Mouse (Mus musculus): ENCODE data around the gene Tlcd2. TPM values are rescaled to one million over a fixed set of nuclear protein-coding genes. Genes with fewer than 3 reads are reported as not detected.
A peak's percentile ranks its signal among the peaks of the same experiment; 100 is the strongest.

Gene Tlcd2
- polyA plus RNA-seq, 1 experiment from 2014 or later = 4.5 TPM

GRCm38 (mm10) chr11:75424033-75424432 is 37.5 kb upstream of the Tlcd2 start:
- no peak overlapping the region for H3K4me2 ChIP-seq (replicated peaks)
- no peak overlapping the region for H3K9ac ChIP-seq
- H3K4me1 ChIP-seq (replicated peaks; ENCODE audit: control insufficient read depth, insufficient read depth, low read length) = no peaks in the 10 kb centered on the region
- no peak overlapping the region for H3K4me3 ChIP-seq (replicated peaks; ENCODE audit: low read length)
- DNase-seq (ENCODE audit: low spot score) = no peak
- H3K36me3 ChIP-seq (replicated peaks; ENCODE audit: control insufficient read depth, insufficient read depth) = no peaks in the 10 kb centered on the region
- ATAC-seq (ENCODE audit: low FRiP score) = no peak
- no peaks in the 10 kb centered on the region for H3K9me3 ChIP-seq (ENCODE audit: control insufficient read depth, low read length)
- H3K27ac ChIP-seq = no peak overlapping the region
- no peaks in the 10 kb centered on the region for H3K27me3 ChIP-seq (ENCODE audit: control insufficient read depth, insufficient read depth, low read length)
- WGBS = 94% methylated on average over 9 of the region's 9 CpGs

DNA sequence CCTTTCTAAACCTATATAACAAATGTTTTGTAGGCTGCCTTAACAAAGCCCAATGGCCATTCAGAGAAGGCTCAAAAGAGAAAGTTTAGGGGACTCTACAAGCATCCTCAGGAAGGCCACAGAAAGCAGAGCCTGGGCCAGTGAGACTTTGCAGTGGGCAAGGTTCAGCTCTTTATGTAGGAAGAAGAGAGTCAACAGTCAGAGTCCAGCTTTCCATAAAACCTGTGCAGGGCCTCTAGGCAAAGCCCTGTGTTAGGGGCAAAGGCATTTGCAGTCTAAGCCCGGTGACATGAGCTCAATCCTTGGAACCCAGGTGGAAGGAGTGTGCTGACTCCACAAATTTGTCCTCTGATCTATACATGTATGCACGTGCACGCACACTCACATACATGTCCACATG is 37.1 kb upstream of the Tlcd2 start:
- no peak overlapping the region for H3K4me3 ChIP-seq (replicated peaks; ENCODE audit: low read length)
- no peak overlapping the region for H3K27ac ChIP-seq
- DNase-seq (ENCODE audit: low spot score) (no peak), ATAC-seq (ENCODE audit: low FRiP score) (no peak)
- 95% methylated on average over 3 of the region's 3 CpGs for WGBS
- no peaks in the 10 kb centered on the region for H3K27me3 ChIP-seq (ENCODE audit: control insufficient read depth, insufficient read depth, low read length)
- no peaks in the 10 kb centered on the region for H3K4me1 ChIP-seq (replicated peaks; ENCODE audit: control insufficient read depth, insufficient read depth, low read length)
- H3K9me3 ChIP-seq (ENCODE audit: control insufficient read depth, low read length) = no peaks in the 10 kb centered on the region
- H3K4me2 ChIP-seq (replicated peaks) = no peak overlapping the region
- H3K36me3 ChIP-seq (replicated peaks; ENCODE audit: control insufficient read depth, insufficient read depth) = no peaks in the 10 kb centered on the region
- H3K9ac ChIP-seq = no peak overlapping the region

DNA sequence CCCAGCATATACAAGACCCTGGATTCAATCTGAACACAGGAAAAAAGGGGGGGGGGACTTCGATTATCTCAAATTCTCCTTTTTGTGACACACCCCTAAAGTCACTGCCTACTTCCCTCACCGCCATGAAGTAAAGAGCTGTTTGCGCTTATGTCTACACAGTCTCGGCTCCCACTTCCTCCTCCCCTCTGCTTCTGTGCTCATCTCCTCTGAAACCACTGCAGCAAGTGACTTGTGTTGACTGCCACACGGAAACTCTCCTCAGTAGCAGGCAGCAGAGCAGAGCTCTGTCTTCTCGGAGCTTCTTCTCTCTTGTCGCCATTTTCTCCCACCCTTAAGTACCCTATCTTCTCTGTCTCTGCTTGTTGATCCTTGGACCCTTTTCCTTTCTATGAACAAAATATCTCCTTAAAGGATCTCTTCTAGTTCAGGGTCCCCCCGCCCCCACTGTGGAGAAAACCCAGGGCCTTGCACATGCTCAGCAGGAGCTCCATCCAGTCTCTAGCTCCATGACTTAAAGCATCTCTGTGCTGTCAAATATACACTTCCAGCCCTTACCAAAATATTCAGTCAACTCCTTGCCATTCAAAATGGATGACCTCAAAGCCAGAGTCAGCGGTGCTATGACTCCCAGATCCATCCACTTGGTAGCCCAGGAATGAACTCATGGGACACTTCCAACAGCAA is 32.4 kb upstream of the Tlcd2 start:
- H3K36me3 ChIP-seq (replicated peaks; ENCODE audit: control insufficient read depth, insufficient read depth) = no peaks in the 10 kb centered on the region
- ATAC-seq (ENCODE audit: low FRiP score) (no peak), DNase-seq (ENCODE audit: low spot score) (no peak)
- no peak overlapping the region for H3K27ac ChIP-seq
- no peak overlapping the region for H3K4me2 ChIP-seq (replicated peaks)
- no peaks in the 10 kb centered on the region for H3K4me1 ChIP-seq (replicated peaks; ENCODE audit: control insufficient read depth, insufficient read depth, low read length)
- H3K9me3 ChIP-seq (ENCODE audit: control insufficient read depth, low read length) = no peaks in the 10 kb centered on the region
- H3K4me3 ChIP-seq (replicated peaks; ENCODE audit: low read length) = no peak overlapping the region
- 91% methylated on average over 9 of the region's 9 CpGs for WGBS
- H3K27me3 ChIP-seq (ENCODE audit: control insufficient read depth, insufficient read depth, low read length) = no peaks in the 10 kb centered on the region
- no peak overlapping the region for H3K9ac ChIP-seq

GRCm38 (mm10) chr11:75431307-75431706 is 30.2 kb upstream of the Tlcd2 start:
- ATAC-seq (ENCODE audit: low FRiP score) (peak; percentile 62; the same call in 1 of the 2 replicates), DNase-seq (ENCODE audit: low spot score) (peak; percentile 44)
- Histone ChIP-seq H3K27me3 (ENCODE audit: control insufficient read depth, insufficient read depth, low read length) (no peaks in the 10 kb centered on the region), H3K4me3 (replicated peaks; ENCODE audit: low read length) (no peak overlapping the region), H3K4me1 (replicated peaks; ENCODE audit: control insufficient read depth, insufficient read depth, low read length) (no peaks in the 10 kb centered on the region), H3K9me3 (ENCODE audit: control insufficient read depth, low read length) (no peaks in the 10 kb centered on the region), H3K9ac (no peak overlapping the region), H3K27ac (no peak overlapping the region), H3K36me3 (replicated peaks; ENCODE audit: control insufficient read depth, insufficient read depth) (no peaks in the 10 kb centered on the region), H3K4me2 (replicated peaks) (no peak overlapping the region)
- WGBS = 66% methylated on average over 11 of the region's 11 CpGs

DNA sequence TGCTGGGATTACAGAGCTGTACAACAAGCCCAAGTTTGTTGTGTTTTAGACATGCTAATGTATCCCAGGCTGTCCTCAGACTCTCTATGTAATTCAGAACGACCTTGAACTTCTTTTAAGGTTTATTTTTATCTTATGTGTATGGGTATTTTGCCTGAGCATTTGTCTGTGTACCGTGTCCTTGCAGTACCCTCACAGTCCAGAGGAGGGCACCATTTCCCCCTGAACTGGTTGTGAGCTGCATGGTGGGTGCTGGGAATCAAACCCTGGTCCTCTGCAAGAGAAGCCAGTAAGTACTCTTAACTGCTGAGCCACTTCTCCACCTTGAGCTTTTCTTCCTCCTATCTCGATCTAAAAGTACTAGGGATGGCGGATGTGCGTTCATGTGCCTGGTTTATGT is 27.4 kb upstream of the Tlcd2 start:
- no peaks in the 10 kb centered on the region for H3K36me3 ChIP-seq (replicated peaks; ENCODE audit: control insufficient read depth, insufficient read depth)
- ATAC-seq (ENCODE audit: low FRiP score) = no peak

GRCm38 (mm10) chr11:75438194-75438593 is 23.3 kb upstream of the Tlcd2 start:
- no peaks in the 10 kb centered on the region for H3K4me1 ChIP-seq (replicated peaks; ENCODE audit: control insufficient read depth, insufficient read depth, low read length)

More for the DNA sequence above, 27.4 kb upstream of the Tlcd2 start:
- Histone ChIP-seq H3K4me1 (replicated peaks; ENCODE audit: control insufficient read depth, insufficient read depth, low read length) (no peaks in the 10 kb centered on the region), H3K4me3 (replicated peaks; ENCODE audit: low read length) (no peak overlapping the region), H3K9ac (no peak overlapping the region), H3K27me3 (ENCODE audit: control insufficient read depth, insufficient read depth, low read length) (no peaks in the 10 kb centered on the region), H3K27ac (no peak overlapping the region), H3K4me2 (replicated peaks) (no peak overlapping the region), H3K9me3 (ENCODE audit: control insufficient read depth, low read length) (no peaks in the 10 kb centered on the region)
- 89% methylated on average over 5 of the region's 5 CpGs for WGBS
- DNase-seq (ENCODE audit: low spot score) = no peak

DNA sequence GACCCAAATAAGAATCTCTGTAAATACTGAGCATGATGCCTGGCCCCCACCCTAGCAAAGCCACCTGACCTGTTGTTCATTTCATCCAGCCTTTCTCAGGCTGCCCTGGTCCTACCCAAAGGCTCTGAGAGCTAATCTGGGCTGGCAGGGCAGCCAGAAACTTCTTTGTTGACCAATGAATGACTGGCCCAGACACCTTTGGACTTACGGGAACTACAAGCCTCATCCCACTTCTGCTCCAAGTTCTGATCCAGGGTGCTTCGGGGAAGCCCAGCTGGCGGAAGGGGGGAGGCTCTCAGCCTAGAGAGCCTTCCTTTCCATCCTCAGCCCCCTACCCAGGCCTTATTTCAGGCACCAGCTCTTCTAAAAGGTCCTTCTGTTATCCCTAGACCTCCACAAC is 22.7 kb upstream of the Tlcd2 start:
- WGBS = 96% methylated on average over 3 of the region's 3 CpGs
- ATAC-seq (ENCODE audit: low FRiP score) (no peak), DNase-seq (ENCODE audit: low spot score) (no peak)
- H3K36me3 ChIP-seq (replicated peaks; ENCODE audit: control insufficient read depth, insufficient read depth) = peaks cover 30% of the 10 kb centered on the region
- no peaks in the 10 kb centered on the region for H3K9me3 ChIP-seq (ENCODE audit: control insufficient read depth, low read length)
- H3K4me3 ChIP-seq (replicated peaks; ENCODE audit: low read length) = no peak overlapping the region
- no peaks in the 10 kb centered on the region for H3K27me3 ChIP-seq (ENCODE audit: control insufficient read depth, insufficient read depth, low read length)
- H3K9ac ChIP-seq = no peak overlapping the region
- no peak overlapping the region for H3K4me2 ChIP-seq (replicated peaks)
- H3K4me1 ChIP-seq (replicated peaks; ENCODE audit: control insufficient read depth, insufficient read depth, low read length) = no peaks in the 10 kb centered on the region
- H3K27ac ChIP-seq = no peak overlapping the region

More at GRCm38 (mm10) chr11:75438194-75438593, 23.3 kb upstream of the Tlcd2 start:
- H3K9me3 ChIP-seq (ENCODE audit: control insufficient read depth, low read length) = no peaks in the 10 kb centered on the region
- no peak overlapping the region for H3K9ac ChIP-seq
- H3K27ac ChIP-seq = no peak overlapping the region
- ATAC-seq (ENCODE audit: low FRiP score) (no peak), DNase-seq (ENCODE audit: low spot score) (no peak)
- peaks cover 27% of the 10 kb centered on the region for H3K36me3 ChIP-seq (replicated peaks; ENCODE audit: control insufficient read depth, insufficient read depth)
- H3K4me3 ChIP-seq (replicated peaks; ENCODE audit: low read length) = no peak overlapping the region
- WGBS = 86% methylated on average over 13 of the region's 13 CpGs
- no peaks in the 10 kb centered on the region for H3K27me3 ChIP-seq (ENCODE audit: control insufficient read depth, insufficient read depth, low read length)
- no peak overlapping the region for H3K4me2 ChIP-seq (replicated peaks)

- Histone ChIP-seq H3K4me3 (replicated peaks; ENCODE audit: low read length) (no peak within 1 kb of the TSS), H3K4me1 (replicated peaks; ENCODE audit: control insufficient read depth, insufficient read depth, low read length) (no peaks in the 10 kb centered on the region), H3K9me3 (ENCODE audit: control insufficient read depth, low read length) (no peaks in the 10 kb centered on the region), H3K36me3 (replicated peaks; ENCODE audit: control insufficient read depth, insufficient read depth) (peaks cover 30% of the 10 kb centered on the region), H3K27me3 (ENCODE audit: control insufficient read depth, insufficient read depth, low read length) (no peaks in the 10 kb centered on the region), H3K27ac (no peak within 1 kb of the TSS), H3K4me2 (replicated peaks) (no peak within 1 kb of the TSS), H3K9ac (no peak within 1 kb of the TSS)
- ATAC-seq (ENCODE audit: low FRiP score) (no peak), DNase-seq (ENCODE audit: low spot score) (no peak)
- 90% methylated on average over 6 of the region's 6 CpGs for WGBS
Observed at GRCm38 (mm10) chr11:75439363-75439762, 22.2 kb upstream of the Tlcd2 start, which contains the start of gene Serpinf2. Gene Serpinf2, minus strand, starts transcription at chr11:75439591.

- ATAC-seq (ENCODE audit: low FRiP score) (no peak), DNase-seq (ENCODE audit: low spot score) (no peak)
- Histone ChIP-seq H3K9me3 (ENCODE audit: control insufficient read depth, low read length) (no peaks in the 10 kb centered on the region), H3K4me3 (replicated peaks; ENCODE audit: low read length) (no peak overlapping the region), H3K27ac (no peak overlapping the region), H3K4me2 (replicated peaks) (no peak overlapping the region), H3K36me3 (replicated peaks; ENCODE audit: control insufficient read depth, insufficient read depth) (peaks cover 31% of the 10 kb centered on the region), H3K4me1 (replicated peaks; ENCODE audit: control insufficient read depth, insufficient read depth, low read length) (no peaks in the 10 kb centered on the region), H3K9ac (no peak overlapping the region), H3K27me3 (ENCODE audit: control insufficient read depth, insufficient read depth, low read length) (no peaks in the 10 kb centered on the region)
- 92% methylated on average over 1 of the region's 3 CpGs for WGBS
Observed at GRCm38 (mm10) chr11:75439951-75440350, 21.6 kb upstream of the Tlcd2 start.

DNA sequence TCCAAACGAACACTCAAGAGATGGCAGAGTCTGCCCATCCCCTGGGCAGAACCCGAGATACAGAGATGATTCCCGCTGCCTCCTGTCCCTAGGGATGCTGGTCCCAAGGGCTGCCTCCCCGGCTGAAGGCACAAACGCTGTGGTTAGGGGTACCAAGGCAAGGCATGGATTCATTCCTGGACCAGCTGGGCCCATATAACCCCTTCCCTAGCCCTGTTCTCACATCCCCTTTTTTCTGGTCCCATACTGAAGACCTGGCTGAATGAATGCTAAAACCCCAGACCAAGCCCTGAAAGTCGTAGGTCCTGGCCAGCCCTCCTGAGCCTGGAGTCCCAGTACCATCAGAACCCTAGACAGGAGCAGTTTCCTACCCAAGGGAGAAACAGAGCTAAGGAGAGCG is 20.5 kb upstream of the Tlcd2 start:
- no peak for ATAC-seq (ENCODE audit: low FRiP score)
- Histone ChIP-seq H3K4me2 (replicated peaks) (no peak overlapping the region), H3K9ac (no peak overlapping the region), H3K27ac (no peak overlapping the region), H3K4me1 (replicated peaks; ENCODE audit: control insufficient read depth, insufficient read depth, low read length) (no peaks in the 10 kb centered on the region), H3K27me3 (ENCODE audit: control insufficient read depth, insufficient read depth, low read length) (no peaks in the 10 kb centered on the region), H3K9me3 (ENCODE audit: control insufficient read depth, low read length) (no peaks in the 10 kb centered on the region), H3K4me3 (replicated peaks; ENCODE audit: low read length) (no peak overlapping the region), H3K36me3 (replicated peaks; ENCODE audit: control insufficient read depth, insufficient read depth) (peaks cover 41% of the 10 kb centered on the region)
- DNase-seq (ENCODE audit: low spot score) = no peak
- 88% methylated on average over 7 of the region's 7 CpGs for WGBS

All from hindbrain, embryonic 14.5 days (tissue).